Mouse (Mus musculus) E14TG2a.4 (cell line): ENCODE data around the gene Specc1l.
"Not testable (repeated sequence)": the region's sequence is repeated elsewhere in the genome, so short reads cannot be mapped to it uniquely, and the experiment has no call there.

Experiments
- H3K27me3 ChIP-seq: 2 replicates; pipeline ENCODE4 v1.6.1; 2014; ENCODE audit warnings: low read length, control low read depth; ENCODE audit not compliant: insufficient read depth
- H3K36me3 ChIP-seq: 2 replicates; pipeline ENCODE4 v1.6.1; 2014; ENCODE audit warnings: low read length, control low read depth; ENCODE audit not compliant: insufficient read depth
- H3K4me1 ChIP-seq: replicated peaks from 2 replicates; pipeline ENCODE4 v1.6.1; 2014; ENCODE audit warnings: low read depth, low read length, control low read depth
- H3K4me3 ChIP-seq: replicated peaks from 2 replicates; pipeline ENCODE4 v1.5.1; 2014; ENCODE audit warnings: mild to moderate bottlenecking, low read length
- H3K9me3 ChIP-seq: 2 replicates; pipeline ENCODE4 v1.6.1; 2014; ENCODE audit warnings: low read length, control low read depth
- CTCF ChIP-seq: conservative IDR thresholded peaks from 2 replicates; pipeline ENCODE4 v1.5.1; 2014; ENCODE audit warnings: low read length
- NANOG ChIP-seq: IDR thresholded peaks from 2 replicates; pipeline ENCODE4 v1.6.1; 2014; ENCODE audit warnings: borderline replicate concordance, low read length, mixed read lengths
- POU5F1 ChIP-seq: IDR thresholded peaks from 2 replicates; pipeline ENCODE4 v1.6.1; 2014; ENCODE audit warnings: low read length, borderline replicate concordance

Gene Specc1l

DNA sequence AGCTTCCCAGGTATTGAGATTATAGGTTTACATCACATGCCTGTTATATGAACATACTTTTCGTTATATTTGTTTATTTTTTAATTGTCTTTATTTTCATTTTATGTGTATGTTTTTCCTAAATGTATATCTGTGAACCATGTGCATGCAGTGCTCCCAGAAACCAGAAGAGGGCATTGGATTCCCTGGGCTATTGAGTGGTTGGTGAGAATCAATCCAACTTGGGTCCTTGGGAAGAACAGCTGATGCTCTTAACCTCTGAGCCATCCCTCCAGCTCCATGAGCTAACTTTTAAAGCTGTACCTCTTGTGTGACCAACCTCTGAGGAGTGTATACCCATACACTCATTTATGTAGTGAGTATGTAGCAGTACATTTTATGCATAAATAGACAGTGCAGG is 65.6 kb downstream of the Specc1l start:
- H3K4me1 ChIP-seq, result peaks cover 20% of the 10 kb centered on the region
- TF ChIP-seq CTCF, result peak; percentile 51
- TF ChIP-seq POU5F1, result no peak

DNA sequence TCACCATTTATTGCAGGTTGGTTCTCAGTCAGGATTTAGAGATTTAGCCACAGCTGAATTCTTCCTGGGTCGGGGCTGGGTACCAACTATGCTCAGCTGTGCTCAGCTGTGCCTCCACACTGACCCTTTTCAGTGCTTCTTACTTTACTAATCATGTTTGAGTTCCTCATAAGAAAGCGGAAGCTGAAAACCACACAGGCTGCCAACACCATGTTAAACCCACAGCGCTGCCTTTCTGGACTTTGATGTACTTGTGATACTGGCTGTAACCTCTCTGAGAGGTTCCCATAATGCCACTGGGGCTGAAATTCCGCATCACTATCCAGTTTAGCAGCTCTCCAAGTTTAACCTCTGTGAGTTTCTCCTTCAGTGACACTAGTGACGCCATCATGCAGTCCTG is 70.8 kb downstream of the Specc1l start:
- no peaks in the 10 kb centered on the region for H3K27me3 ChIP-seq
- no peaks in the 10 kb centered on the region for H3K9me3 ChIP-seq
- no peak overlapping the region for H3K4me3 ChIP-seq
- TF ChIP-seq POU5F1 (no peak), CTCF (no peak), NANOG (no peak)
- H3K36me3 ChIP-seq, result peaks cover 47% of the 10 kb centered on the region
- peaks cover 16% of the 10 kb centered on the region for H3K4me1 ChIP-seq

More for the DNA sequence above, 65.6 kb downstream of the Specc1l start:
- H3K36me3 ChIP-seq, result peaks cover 65% of the 10 kb centered on the region
- H3K4me3 ChIP-seq, result no peak overlapping the region
- H3K9me3 ChIP-seq, result no peaks in the 10 kb centered on the region
- no peaks in the 10 kb centered on the region for H3K27me3 ChIP-seq

DNA sequence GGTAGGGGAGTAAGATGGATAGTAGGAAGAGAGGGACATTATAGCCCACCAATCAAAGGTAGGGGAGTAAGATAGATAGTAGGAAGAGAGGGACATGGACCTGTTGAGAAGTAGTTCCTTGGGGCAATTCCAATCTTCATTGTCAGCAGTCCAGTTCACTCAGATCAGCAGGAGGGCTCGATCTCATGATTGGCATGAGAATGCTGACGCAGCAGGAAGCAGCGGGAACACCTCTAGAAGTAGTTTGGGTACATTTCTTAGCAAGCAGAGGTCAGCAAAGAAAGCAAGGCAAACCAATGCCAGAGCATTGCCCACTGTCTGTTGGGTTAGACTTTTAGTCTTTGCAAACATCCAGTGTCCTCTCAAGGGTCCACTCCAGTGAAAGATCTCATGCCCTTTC is 71.9 kb downstream of the Specc1l start:
- H3K4me3 ChIP-seq, result no peak overlapping the region
- H3K36me3 ChIP-seq, result peaks cover 54% of the 10 kb centered on the region
- TF ChIP-seq NANOG, result no peak
- TF ChIP-seq CTCF, result no peak
- TF ChIP-seq POU5F1, result no peak
- H3K27me3 ChIP-seq, result no peaks in the 10 kb centered on the region
- no peaks in the 10 kb centered on the region for H3K9me3 ChIP-seq
- H3K4me1 ChIP-seq, result peaks cover 8% of the 10 kb centered on the region

DNA sequence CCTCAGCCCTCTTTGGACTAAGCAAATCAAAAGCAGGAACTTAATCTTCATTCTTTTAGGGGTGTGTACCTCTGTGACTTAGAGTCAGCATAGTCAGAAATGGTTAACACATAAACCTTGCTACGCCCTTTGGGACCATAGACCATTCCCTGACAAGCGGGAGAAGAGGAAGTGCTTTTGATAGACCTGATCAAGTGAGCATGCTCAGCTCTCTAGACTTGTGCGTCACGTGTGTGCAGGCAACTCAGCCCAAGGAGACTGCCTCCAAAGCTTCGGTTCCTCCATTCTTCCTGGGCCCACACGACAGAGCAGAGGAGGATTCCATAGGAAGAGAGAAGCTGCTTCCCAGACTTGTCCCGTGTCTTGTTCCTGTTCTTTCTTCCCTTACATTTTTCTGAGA is 76.7 kb downstream of the Specc1l start:
- H3K36me3 ChIP-seq, result peaks cover 33% of the 10 kb centered on the region
- no peak overlapping the region for H3K4me3 ChIP-seq
- TF ChIP-seq NANOG (no peak), CTCF (no peak), POU5F1 (no peak)
- H3K27me3 ChIP-seq, result no peaks in the 10 kb centered on the region
- no peaks in the 10 kb centered on the region for H3K9me3 ChIP-seq
- H3K4me1 ChIP-seq, result peaks cover 5% of the 10 kb centered on the region

DNA sequence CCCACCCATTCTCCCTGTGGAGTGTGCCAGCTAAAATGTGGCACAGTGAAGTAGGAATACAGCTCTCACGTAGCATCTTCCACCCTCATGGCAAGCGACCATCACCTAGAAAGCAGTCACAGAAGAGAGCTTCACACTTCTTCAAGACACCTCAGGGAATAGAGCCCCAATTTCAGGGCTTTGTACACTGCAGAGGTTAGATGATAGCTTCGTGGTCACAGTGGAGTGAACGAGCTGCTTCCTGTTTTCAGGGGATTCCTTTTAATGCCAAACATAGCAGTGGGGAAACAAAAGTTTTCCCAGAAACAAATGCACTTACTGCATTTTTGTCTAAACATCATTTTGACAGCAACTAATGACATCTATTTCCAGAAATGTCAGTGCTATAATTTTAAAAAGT is 77.5 kb downstream of the Specc1l start:
- TF ChIP-seq POU5F1, result no peak
- no peak for TF ChIP-seq CTCF
- no peak for TF ChIP-seq NANOG
- no peaks in the 10 kb centered on the region for H3K4me1 ChIP-seq
- H3K9me3 ChIP-seq, result no peaks in the 10 kb centered on the region
- no peaks in the 10 kb centered on the region for H3K27me3 ChIP-seq
- peaks cover 30% of the 10 kb centered on the region for H3K36me3 ChIP-seq
- H3K4me3 ChIP-seq, result no peak overlapping the region

DNA sequence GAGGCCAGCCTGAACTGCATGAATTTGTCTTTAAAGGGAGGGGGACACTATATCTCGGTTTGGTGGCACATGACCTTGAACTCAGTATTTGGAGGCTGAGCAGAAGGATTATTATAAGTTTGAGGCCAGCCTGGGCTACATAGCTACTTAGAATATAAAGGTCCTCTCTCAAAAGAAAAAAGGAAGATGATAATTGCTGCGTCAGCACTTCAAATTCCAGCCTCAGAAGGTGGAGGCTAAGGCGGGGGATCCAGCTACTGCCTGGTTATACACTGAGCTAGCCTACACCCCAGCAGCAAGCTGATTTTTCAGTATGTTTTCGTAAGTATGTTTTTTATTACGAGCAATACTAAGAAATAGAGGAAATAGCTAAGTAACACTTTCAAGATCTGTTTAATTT is 78.8 kb downstream of the Specc1l start:
- Histone ChIP-seq H3K27me3 (no peaks in the 10 kb centered on the region), H3K4me1 (no peaks in the 10 kb centered on the region), H3K9me3 (no peaks in the 10 kb centered on the region), H3K4me3 (no peak overlapping the region), H3K36me3 (peaks cover 34% of the 10 kb centered on the region)
- no peak for TF ChIP-seq NANOG
- no peak for TF ChIP-seq POU5F1

DNA sequence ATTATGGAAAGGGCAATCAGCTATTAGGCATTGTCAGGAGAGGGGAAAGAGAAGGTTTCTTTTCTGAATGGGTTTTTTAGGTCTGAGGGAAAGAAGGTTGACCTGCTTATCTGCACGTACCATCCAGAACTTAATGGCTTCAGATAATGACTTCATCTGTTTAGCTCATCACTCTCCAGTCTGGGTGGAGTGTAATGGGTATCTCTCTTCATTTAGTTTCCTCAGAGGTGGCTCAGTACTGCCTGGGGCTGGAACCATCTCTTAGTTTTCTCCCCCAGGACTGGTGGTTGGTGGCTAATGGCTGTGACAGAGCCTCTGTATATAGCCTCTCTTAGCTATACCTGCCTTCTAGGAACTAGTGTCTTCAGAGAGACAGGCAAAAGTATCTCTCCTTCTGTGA is 79.5 kb downstream of the Specc1l start:
- TF ChIP-seq CTCF, result no peak
- TF ChIP-seq POU5F1, result no peak
- no peak for TF ChIP-seq NANOG
- no peaks in the 10 kb centered on the region for H3K9me3 ChIP-seq
- peaks cover 41% of the 10 kb centered on the region for H3K36me3 ChIP-seq
- no peaks in the 10 kb centered on the region for H3K27me3 ChIP-seq
- no peaks in the 10 kb centered on the region for H3K4me1 ChIP-seq
- no peak overlapping the region for H3K4me3 ChIP-seq

DNA sequence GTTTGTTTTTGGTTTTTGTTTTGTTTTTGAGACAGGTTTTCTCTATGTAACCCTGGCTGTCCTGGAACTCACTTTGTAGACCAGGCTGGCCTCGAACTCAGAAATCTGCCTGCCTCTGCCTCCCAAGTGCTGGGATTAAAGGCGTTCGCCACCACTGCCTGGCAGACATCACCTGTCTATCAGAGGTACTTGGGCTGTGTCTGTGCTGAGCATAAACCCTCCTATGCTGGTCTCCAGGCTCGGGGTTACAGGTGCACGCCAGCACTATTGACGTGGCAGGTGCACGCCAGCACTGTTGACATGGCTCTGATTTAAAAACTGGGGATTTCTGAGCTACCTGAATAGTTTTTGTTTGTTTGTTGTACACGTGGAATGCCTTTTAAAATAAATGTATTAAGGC is 80.3 kb downstream of the Specc1l start:
- peaks cover 49% of the 10 kb centered on the region for H3K36me3 ChIP-seq
- not testable (repeated sequence) for H3K27me3 ChIP-seq, H3K9me3 ChIP-seq, H3K4me1 ChIP-seq, H3K4me3 ChIP-seq

DNA sequence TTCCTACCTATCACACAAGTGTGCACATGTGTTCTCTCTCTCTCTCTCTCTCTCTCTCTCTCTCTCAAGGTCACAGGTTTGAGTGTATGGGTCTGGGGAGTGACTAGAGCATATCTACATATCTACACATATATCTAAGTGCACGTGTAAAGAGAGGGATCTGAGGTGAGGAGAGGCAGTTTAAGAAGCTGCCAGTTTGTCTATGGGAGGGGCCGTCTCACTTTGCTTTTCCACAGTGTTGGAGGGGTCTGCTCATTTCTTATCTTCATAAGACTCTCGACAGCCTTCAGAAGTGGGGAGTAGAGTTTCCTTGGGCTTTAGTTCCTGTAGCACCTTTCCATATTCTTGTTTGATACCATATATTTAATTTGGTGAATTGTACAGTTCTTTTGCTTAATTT is 81.4 kb downstream of the Specc1l start:
- Histone ChIP-seq H3K4me1 (no peaks in the 10 kb centered on the region), H3K4me3 (no peak overlapping the region), H3K27me3 (no peaks in the 10 kb centered on the region), H3K9me3 (no peaks in the 10 kb centered on the region), H3K36me3 (peaks cover 50% of the 10 kb centered on the region)
- no peak for TF ChIP-seq NANOG
- TF ChIP-seq CTCF, result no peak
- no peak for TF ChIP-seq POU5F1

DNA sequence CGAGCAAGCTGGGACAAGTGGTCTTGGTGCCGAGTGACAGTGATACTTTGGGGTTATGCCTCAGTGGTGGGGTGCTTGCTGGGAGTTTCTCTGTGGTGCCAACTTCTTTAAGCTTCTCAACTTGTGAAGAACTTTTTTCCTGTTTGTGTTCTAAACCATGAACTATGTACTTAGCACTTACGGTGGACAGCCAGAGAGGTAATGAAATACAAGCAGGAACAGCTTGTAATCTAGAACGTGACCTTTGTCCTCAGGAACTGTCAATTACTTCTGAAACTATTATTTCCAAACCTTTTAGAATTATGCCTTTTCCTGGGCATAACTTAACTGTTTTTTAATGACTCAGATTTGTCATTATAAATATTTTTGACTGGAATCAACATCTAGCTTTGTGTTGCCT is 82.5 kb downstream of the Specc1l start:
- H3K9me3 ChIP-seq, result no peaks in the 10 kb centered on the region
- no peaks in the 10 kb centered on the region for H3K27me3 ChIP-seq
- TF ChIP-seq POU5F1 (no peak), CTCF (no peak), NANOG (no peak)
- H3K36me3 ChIP-seq, result peaks cover 45% of the 10 kb centered on the region
- H3K4me1 ChIP-seq, result no peaks in the 10 kb centered on the region
- no peak overlapping the region for H3K4me3 ChIP-seq
